Mouse (Mus musculus): ENCODE data around the gene Aadacl2.
A peak's percentile ranks its signal among the peaks of the same experiment; 100 is the strongest.

Aadacl2 gene

GRCm38 (mm10) chr3:60006443-60006842 is at the start of gene Aadacl2:
Gene Aadacl2 (plus strand): TSS chr3:60006743.
- DNase-seq (ENCODE audit: low spot score): no peak

GRCm38 (mm10) chr3:59970891-59971290 is 35.7 kb upstream of the Aadacl2 start:
- DNase-seq (ENCODE audit: low spot score): no peak

GRCm38 (mm10) chr3:59974591-59974990 is 32.0 kb upstream of the Aadacl2 start:
- no peak for DNase-seq (ENCODE audit: low spot score)

GRCm38 (mm10) chr3:60003622-60004021 is 2.9 kb upstream of the Aadacl2 start:
- DNase-seq (ENCODE audit: low spot score): no peak

GRCm38 (mm10) chr3:60025417-60025816 is 18.9 kb downstream of the Aadacl2 start, which contains the start of gene Aadac:
Gene Aadac (plus strand): TSS chr3:60025717.
- no peak for DNase-seq (ENCODE audit: low spot score)

GRCm38 (mm10) chr3:60031511-60031910 is 25.0 kb downstream of the Aadacl2 start:
- DNase-seq (ENCODE audit: low spot score): no peak

GRCm38 (mm10) chr3:60046221-60046913 is 39.8 kb downstream of the Aadacl2 start:
- DNase-seq (ENCODE audit: low spot score): no peak

- DNase-seq (ENCODE audit: low spot score): no peak
These were observed 46.8 kb downstream of the Aadacl2 start for GRCm38 (mm10) chr3:60053231-60053927.

- no peak for DNase-seq (ENCODE audit: low spot score)
These were observed 47.4 kb downstream of the Aadacl2 start for GRCm38 (mm10) chr3:60053931-60054330.

GRCm38 (mm10) chr3:60056451-60056850 is 49.9 kb downstream of the Aadacl2 start:
- peak; percentile 37 for DNase-seq (ENCODE audit: low spot score)

GRCm38 (mm10) chr3:60057070-60057808 is 50.7 kb downstream of the Aadacl2 start:
- no peak for DNase-seq (ENCODE audit: low spot score)

- no peak for DNase-seq (ENCODE audit: low spot score)
These were observed 51.2 kb downstream of the Aadacl2 start for GRCm38 (mm10) chr3:60057809-60058082.

Data from embryo, embryonic 10 days (tissue).